Mouse (Mus musculus) heart, embryonic 12.5 days (tissue): ENCODE measurements at regions not wholly inside any gene's neighbourhood (a gene's known extent, or its start where the extent isn't known, plus 50 kb on each side); places are given as distances from the start of the nearest gene placed in this dataset.

ENCODE experiments used
- ATAC-seq: fragments of 200-750 bp; cut with Nextera tagmentation; 2 replicates; pipeline ENCODE4 v1.8.0; 2017; ENCODE audit warnings: moderate TSS enrichment, moderate library complexity; ENCODE audit not compliant: insufficient number of reproducible peaks, low FRiP score
- H3K27ac ChIP-seq: fragments of 300-500 bp; sonication (generic); 2 replicates; pipeline ENCODE4 v1.5.1; 2016; ENCODE audit warnings: mild to moderate bottlenecking, moderate library complexity; ENCODE audit not compliant: poor library complexity, severe bottlenecking
- H3K27me3 ChIP-seq: fragments of 300-500 bp; sonication (generic); replicated peaks from 2 replicates; pipeline ENCODE4 v1.6.1; 2016; ENCODE audit warnings: mild to moderate bottlenecking, moderate library complexity
- H3K36me3 ChIP-seq: fragments of 300-500 bp; sonication (generic); 2 replicates; pipeline ENCODE4 v1.6.1; 2016; ENCODE audit warnings: mild to moderate bottlenecking, moderate library complexity
- H3K4me1 ChIP-seq: fragments of 300-500 bp; sonication (generic); replicated peaks from 2 replicates; pipeline ENCODE4 v1.6.1; 2016; ENCODE audit warnings: mild to moderate bottlenecking
- H3K4me2 ChIP-seq: fragments of 300-500 bp; sonication (generic); 2 replicates; pipeline ENCODE4 v1.6.1; 2016; ENCODE audit warnings: mild to moderate bottlenecking, moderate library complexity
- H3K4me3 ChIP-seq: fragments of 300-500 bp; sonication (generic); 2 replicates; pipeline ENCODE4 v1.5.1; 2016; ENCODE audit warnings: mild to moderate bottlenecking
- H3K9ac ChIP-seq: fragments of 300-500 bp; sonication (generic); 2 replicates; pipeline ENCODE4 v1.6.1; 2016; ENCODE audit warnings: mild to moderate bottlenecking, moderate library complexity
- H3K9me3 ChIP-seq: fragments of 300-500 bp; sonication (generic); replicated peaks from 2 replicates; pipeline ENCODE4 v1.6.1; 2016; ENCODE audit warnings: mild to moderate bottlenecking, moderate library complexity
- WGBS: fragments of 180-500 bp; shearing (Covaris S2); methylation state at CpG from one replicate; pipeline ENCODE4 v1.1.7; 2016; 5-methylcytosine and 5-hydroxymethylcytosine counted together

- Histone ChIP-seq H3K9me3 (no peaks in the 10 kb centered on the region), H3K9ac (no peak overlapping the region), H3K36me3 (no peaks in the 10 kb centered on the region), H3K4me1 (no peaks in the 10 kb centered on the region), H3K27me3 (no peaks in the 10 kb centered on the region), H3K4me2 (no peak overlapping the region), H3K4me3 (no peak overlapping the region), H3K27ac (no peak overlapping the region)
- WGBS = 31% methylated on average over 5 of the region's 5 CpGs
- no peak for ATAC-seq
Measured at GRCm38 (mm10) chr14:35906313-35906712, 94.5 kb upstream of the 4930596D02Rik start.

- Histone ChIP-seq H3K4me1 (peaks cover 12% of the 10 kb centered on the region), H3K4me2 (no peak overlapping the region), H3K9ac (no peak overlapping the region), H3K27ac (no peak overlapping the region), H3K9me3 (no peaks in the 10 kb centered on the region), H3K36me3 (no peaks in the 10 kb centered on the region), H3K4me3 (no peak overlapping the region), H3K27me3 (no peaks in the 10 kb centered on the region)
- peak; percentile 61; the same call in 1 of the 2 replicates for ATAC-seq
- 33% methylated on average over 6 of the region's 6 CpGs for WGBS
Measured at GRCm38 (mm10) chr14:35884658-35885273, 73.0 kb upstream of the 4930596D02Rik start.

GRCm38 (mm10) chr14:35874265-35874664, 62.5 kb upstream of the 4930596D02Rik start:
- no peak for ATAC-seq
- Histone ChIP-seq H3K4me2 (no peak overlapping the region), H3K27me3 (no peaks in the 10 kb centered on the region), H3K27ac (no peak overlapping the region), H3K4me1 (no peaks in the 10 kb centered on the region), H3K4me3 (no peak overlapping the region), H3K9ac (no peak overlapping the region), H3K9me3 (no peaks in the 10 kb centered on the region), H3K36me3 (no peaks in the 10 kb centered on the region)
- WGBS = 89% methylated on average over 2 of the region's 2 CpGs
